Mouse (Mus musculus): Measurements from ENCODE around the gene 1700029H14Rik. TPM values are rescaled to one million over a fixed set of nuclear protein-coding genes. Genes with fewer than 3 reads are reported as not detected.

1700029H14Rik gene
- polyA plus RNA-seq, 1 experiment: 0.18 TPM

- Histone ChIP-seq H3K27me3 (ENCODE audit: control insufficient read depth, insufficient read depth, low read length) (no peaks in the 10 kb centered on the region), H3K4me3 (replicated peaks; ENCODE audit: insufficient read depth, low read depth, low read length) (no peak overlapping the region), H3K4me1 (ENCODE audit: control insufficient read depth, insufficient read depth, low read length) (peaks cover 11% of the 10 kb centered on the region), H3K27ac (ENCODE audit: insufficient read depth, low read length) (no peak overlapping the region)
- no peak for DNase-seq
- 81% methylated on average over 7 of the region's 7 CpGs for WGBS
- TF ChIP-seq CTCF (IDR thresholded peaks at IDR 0.05; ENCODE audit: borderline replicate concordance, insufficient read depth, low read depth, low read length) (no peak), POLR2A (IDR thresholded peaks at IDR 0.05; ENCODE audit: borderline replicate concordance, insufficient read depth, low read length) (no peak)
Observed at GRCm38 (mm10) chr8:13600204-13600603, 37.9 kb upstream of the 1700029H14Rik start.

GRCm38 (mm10) chr8:13597777-13598176, 35.5 kb upstream of the 1700029H14Rik start:
- 93% methylated on average over 6 of the region's 6 CpGs for WGBS
- no peak for DNase-seq
- no peak overlapping the region for H3K27ac ChIP-seq (ENCODE audit: insufficient read depth, low read length)
- peaks cover 29% of the 10 kb centered on the region for H3K4me1 ChIP-seq (ENCODE audit: control insufficient read depth, insufficient read depth, low read length)
- H3K4me3 ChIP-seq (replicated peaks; ENCODE audit: insufficient read depth, low read depth, low read length): no peak overlapping the region
- TF ChIP-seq POLR2A (IDR thresholded peaks at IDR 0.05; ENCODE audit: borderline replicate concordance, insufficient read depth, low read length) (no peak), CTCF (IDR thresholded peaks at IDR 0.05; ENCODE audit: borderline replicate concordance, insufficient read depth, low read depth, low read length) (no peak)
- H3K27me3 ChIP-seq (ENCODE audit: control insufficient read depth, insufficient read depth, low read length): no peaks in the 10 kb centered on the region

- TF ChIP-seq CTCF (IDR thresholded peaks at IDR 0.05; ENCODE audit: borderline replicate concordance, insufficient read depth, low read depth, low read length) (peak; percentile 25; the same call in 1 of the 2 replicates), POLR2A (IDR thresholded peaks at IDR 0.05; ENCODE audit: borderline replicate concordance, insufficient read depth, low read length) (no peak)
- no peak overlapping the region for H3K4me3 ChIP-seq (replicated peaks; ENCODE audit: insufficient read depth, low read depth, low read length)
- peak overlapping the region; percentile 6; the same call in 1 of the 2 replicates for H3K27ac ChIP-seq (ENCODE audit: insufficient read depth, low read length)
- 62% methylated on average over 6 of the region's 6 CpGs for WGBS
- no peaks in the 10 kb centered on the region for H3K27me3 ChIP-seq (ENCODE audit: control insufficient read depth, insufficient read depth, low read length)
- peaks cover 36% of the 10 kb centered on the region for H3K4me1 ChIP-seq (ENCODE audit: control insufficient read depth, insufficient read depth, low read length)
- DNase-seq: no peak
Observed at GRCm38 (mm10) chr8:13595861-13596260, 33.6 kb upstream of the 1700029H14Rik start.

- DNase-seq: peak; percentile 87 to 94
- Histone ChIP-seq H3K4me1 (ENCODE audit: control insufficient read depth, insufficient read depth, low read length) (peaks cover 30% of the 10 kb centered on the region), H3K4me3 (replicated peaks; ENCODE audit: insufficient read depth, low read depth, low read length) (no peak overlapping the region), H3K27ac (ENCODE audit: insufficient read depth, low read length) (peak overlapping the region; percentile 79), H3K27me3 (ENCODE audit: control insufficient read depth, insufficient read depth, low read length) (no peaks in the 10 kb centered on the region)
- TF ChIP-seq POLR2A (IDR thresholded peaks at IDR 0.05; ENCODE audit: borderline replicate concordance, insufficient read depth, low read length) (no peak), CTCF (IDR thresholded peaks at IDR 0.05; ENCODE audit: borderline replicate concordance, insufficient read depth, low read depth, low read length) (no peak)
- WGBS: 13% methylated on average over 11 of the region's 11 CpGs
Observed at GRCm38 (mm10) chr8:13594884-13595323, 32.6 kb upstream of the 1700029H14Rik start.

GRCm38 (mm10) chr8:13593340-13593739, 31.1 kb upstream of the 1700029H14Rik start:
- DNase-seq: no peak
- TF ChIP-seq POLR2A (IDR thresholded peaks at IDR 0.05; ENCODE audit: borderline replicate concordance, insufficient read depth, low read length) (no peak), CTCF (IDR thresholded peaks at IDR 0.05; ENCODE audit: borderline replicate concordance, insufficient read depth, low read depth, low read length) (no peak)

GRCm38 (mm10) chr8:13591246-13591645, 29.0 kb upstream of the 1700029H14Rik start:
- peaks cover 30% of the 10 kb centered on the region for H3K4me1 ChIP-seq (ENCODE audit: control insufficient read depth, insufficient read depth, low read length)
- H3K4me3 ChIP-seq (replicated peaks; ENCODE audit: insufficient read depth, low read depth, low read length): no peak overlapping the region
- no peaks in the 10 kb centered on the region for H3K27me3 ChIP-seq (ENCODE audit: control insufficient read depth, insufficient read depth, low read length)
- DNase-seq: no peak
- WGBS: 71% methylated on average over 6 of the region's 6 CpGs
- no peak overlapping the region for H3K27ac ChIP-seq (ENCODE audit: insufficient read depth, low read length)
- no peak for TF ChIP-seq POLR2A (IDR thresholded peaks at IDR 0.05; ENCODE audit: borderline replicate concordance, insufficient read depth, low read length)
- no peak for TF ChIP-seq CTCF (IDR thresholded peaks at IDR 0.05; ENCODE audit: borderline replicate concordance, insufficient read depth, low read depth, low read length)

More at GRCm38 (mm10) chr8:13593340-13593739, 31.1 kb upstream of the 1700029H14Rik start:
- 86% methylated on average over 8 of the region's 8 CpGs for WGBS
- Histone ChIP-seq H3K27ac (ENCODE audit: insufficient read depth, low read length) (peak overlapping the region; percentile 62; the same call in 1 of the 2 replicates), H3K4me3 (replicated peaks; ENCODE audit: insufficient read depth, low read depth, low read length) (no peak overlapping the region), H3K27me3 (ENCODE audit: control insufficient read depth, insufficient read depth, low read length) (no peaks in the 10 kb centered on the region), H3K4me1 (ENCODE audit: control insufficient read depth, insufficient read depth, low read length) (peaks cover 30% of the 10 kb centered on the region)

- 82% methylated on average over 6 of the region's 6 CpGs for WGBS
- H3K4me1 ChIP-seq (ENCODE audit: control insufficient read depth, insufficient read depth, low read length): peaks cover 18% of the 10 kb centered on the region
- no peaks in the 10 kb centered on the region for H3K27me3 ChIP-seq (ENCODE audit: control insufficient read depth, insufficient read depth, low read length)
- TF ChIP-seq CTCF (IDR thresholded peaks at IDR 0.05; ENCODE audit: borderline replicate concordance, insufficient read depth, low read depth, low read length): no peak
- TF ChIP-seq POLR2A (IDR thresholded peaks at IDR 0.05; ENCODE audit: borderline replicate concordance, insufficient read depth, low read length): no peak
- no peak for DNase-seq
- H3K4me3 ChIP-seq (replicated peaks; ENCODE audit: insufficient read depth, low read depth, low read length): no peak overlapping the region
- H3K27ac ChIP-seq (ENCODE audit: insufficient read depth, low read length): no peak overlapping the region
Observed at GRCm38 (mm10) chr8:13589071-13589470, 26.8 kb upstream of the 1700029H14Rik start.

- TF ChIP-seq POLR2A (IDR thresholded peaks at IDR 0.05; ENCODE audit: borderline replicate concordance, insufficient read depth, low read length): no peak
- TF ChIP-seq CTCF (IDR thresholded peaks at IDR 0.05; ENCODE audit: borderline replicate concordance, insufficient read depth, low read depth, low read length): no peak
- H3K4me1 ChIP-seq (ENCODE audit: control insufficient read depth, insufficient read depth, low read length): peaks cover 4% of the 10 kb centered on the region; the same call in 1 of the 2 replicates
- no peak overlapping the region for H3K27ac ChIP-seq (ENCODE audit: insufficient read depth, low read length)
- DNase-seq: no peak
- H3K27me3 ChIP-seq (ENCODE audit: control insufficient read depth, insufficient read depth, low read length): no peaks in the 10 kb centered on the region
- WGBS: 77% methylated on average over 8 of the region's 8 CpGs
- H3K4me3 ChIP-seq (replicated peaks; ENCODE audit: insufficient read depth, low read depth, low read length): no peak overlapping the region
Observed at GRCm38 (mm10) chr8:13584652-13585051, 22.4 kb upstream of the 1700029H14Rik start.

All from cerebellum, adult 2 months (tissue).